Mouse (Mus musculus) MEL (cell line): ENCODE results near the gene Fblim1.

Experiments
- CTCF ChIP-seq, 3 experiments: IDR thresholded peaks in 2 of 3; conservative IDR thresholded peaks in 1 of 3; 2 replicates each; pipeline ENCODE4 v1.5.1; 2011 to 2012; ENCODE audit warnings: low read length in 3 of 3, low read depth in 2 of 3, mild to moderate bottlenecking in 2 of 3, improper control_type of control experiment in 1 of 3, inconsistent platforms in 1 of 3, mixed read lengths in 1 of 3, moderate library complexity in 1 of 3; ENCODE audit not compliant: control insufficient read depth in 1 of 3, insufficient read depth in 1 of 3, poor library complexity in 1 of 3, severe bottlenecking in 1 of 3
- KAT2A ChIP-seq: conservative IDR thresholded peaks from 2 replicates; pipeline ENCODE4 v1.6.1; 2012; ENCODE audit warnings: low read depth, low read length, improper control_type of control experiment, inconsistent platforms
- ZNF384 ChIP-seq: IDR thresholded peaks from 2 replicates; pipeline ENCODE4 v1.6.1; 2012; ENCODE audit warnings: low read depth, mild to moderate bottlenecking, inconsistent platforms, low read length, improper control_type of control experiment

- TF ChIP-seq CTCF (IDR thresholded peaks at IDR 0.05 in 2 of 3, conservative IDR thresholded peaks at IDR 0.05 in 1 of 3; ENCODE audit: control insufficient read depth in 1 of 3, insufficient read depth in 1 of 3, low read depth in 2 of 3, low read length in 3 of 3, poor library complexity in 1 of 3, severe bottlenecking in 1 of 3) (no peak), KAT2A (no peak), ZNF384 (no peak)
Measured at GRCm38 (mm10) chr4:141604493-141604892, 1.4 kb downstream of the Fblim1 start.
